Mouse (Mus musculus) naive thymus-derived CD4-positive, alpha-beta T cell, adult 2 months (primary cell): Measurements from ENCODE around the gene Ccnq.
"Not testable (repeated sequence)": the region's sequence is repeated elsewhere in the genome, so short reads cannot be mapped to it uniquely, and the experiment has no call there.

ENCODE experiments used
- DNase-seq: peaks from one replicate; pipeline ENCODE4 v3.0.0-alpha.2; 2011; ENCODE audit warnings: low read depth

The Ccnq gene

GRCm38 (mm10) chr11:78761086-78761485 lies 9.6 kb upstream of the Ccnq start:
- no peak for DNase-seq

- no peak for DNase-seq
Observed at GRCm38 (mm10) chr11:78755299-78755698, 3.8 kb upstream of the Ccnq start.

- not testable (repeated sequence) for DNase-seq
Observed at GRCm38 (mm10) chr11:78754177-78754576, 2.6 kb upstream of the Ccnq start.

GRCm38 (mm10) chr11:78753183-78753582 lies 1.7 kb upstream of the Ccnq start:
- DNase-seq = no peak

- DNase-seq = no peak
Observed at GRCm38 (mm10) chr11:78751843-78752203, 294 bp upstream of the Ccnq start.

GRCm38 (mm10) chr11:78746264-78746663 lies 5.3 kb downstream of the Ccnq start:
- no peak for DNase-seq

GRCm38 (mm10) chr11:78745475-78745874 lies 6.1 kb downstream of the Ccnq start:
- DNase-seq = no peak

- DNase-seq = no peak
Observed at GRCm38 (mm10) chr11:78742461-78742860, 9.1 kb downstream of the Ccnq start.

- no peak for DNase-seq
Observed at GRCm38 (mm10) chr11:78741958-78742357, 9.6 kb downstream of the Ccnq start.

GRCm38 (mm10) chr11:78739361-78739760 lies 12.2 kb downstream of the Ccnq start:
- no peak for DNase-seq

GRCm38 (mm10) chr11:78736877-78737408 lies 14.6 kb downstream of the Ccnq start:
- DNase-seq = no peak

- DNase-seq = no peak
Observed at GRCm38 (mm10) chr11:78735168-78735567, 16.4 kb downstream of the Ccnq start.

GRCm38 (mm10) chr11:78732619-78733018 lies 18.9 kb downstream of the Ccnq start:
- no peak for DNase-seq

GRCm38 (mm10) chr11:78730902-78731301 lies 20.6 kb downstream of the Ccnq start:
- DNase-seq = no peak

GRCm38 (mm10) chr11:78728041-78728440 lies 23.5 kb downstream of the Ccnq start:
- no peak for DNase-seq

GRCm38 (mm10) chr11:78726366-78726765 lies 25.2 kb downstream of the Ccnq start:
- no peak for DNase-seq

GRCm38 (mm10) chr11:78724792-78725191 lies 26.7 kb downstream of the Ccnq start:
- no peak for DNase-seq

GRCm38 (mm10) chr11:78721419-78721818 lies 30.1 kb downstream of the Ccnq start:
- no peak for DNase-seq

- DNase-seq = no peak
Observed at GRCm38 (mm10) chr11:78717655-78718054, 33.9 kb downstream of the Ccnq start.

- DNase-seq = no peak
Observed at GRCm38 (mm10) chr11:78708642-78709041, 42.9 kb downstream of the Ccnq start.

GRCm38 (mm10) chr11:78706026-78706425 lies 45.5 kb downstream of the Ccnq start:
- DNase-seq = no peak

- no peak for DNase-seq
Observed at GRCm38 (mm10) chr11:78703085-78703484, 48.4 kb downstream of the Ccnq start.

GRCm38 (mm10) chr11:78702319-78702718 lies 49.2 kb downstream of the Ccnq start:
- DNase-seq = no peak
